ENCODE assay signal across 11 mouse cellular contexts in the genomic region with DNA sequence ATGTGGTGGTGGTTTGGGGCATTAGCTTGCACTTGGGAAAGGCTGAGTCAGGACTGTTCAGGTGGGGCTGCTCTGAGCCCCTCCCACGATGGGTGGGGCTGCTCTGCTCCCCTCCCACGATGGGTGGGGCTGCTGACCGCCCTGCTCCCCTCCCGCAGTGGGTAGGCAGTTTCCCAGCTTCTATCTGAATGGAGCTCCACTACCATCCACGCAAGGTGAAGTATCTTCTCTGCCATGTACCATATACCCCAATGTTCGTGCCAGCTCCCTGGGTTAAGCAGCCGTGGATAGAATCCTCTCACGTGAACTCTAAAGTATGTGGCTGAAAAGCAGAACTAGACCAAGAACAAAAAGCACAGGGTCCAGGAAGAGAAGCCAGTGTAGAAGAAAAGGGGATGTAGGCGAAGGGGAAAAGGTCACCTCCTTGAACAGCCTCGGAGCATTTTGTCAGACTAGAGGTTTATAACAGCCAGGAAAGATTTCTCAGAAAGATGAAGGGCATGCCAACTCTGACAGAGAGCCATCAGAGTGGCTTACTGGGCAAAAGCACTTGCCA. TPM values are rescaled to one million over a fixed set of nuclear protein-coding genes. Genes with fewer than 3 reads are reported as not detected.
DNase-seq lines count a peak whose midpoint lies in the region; ATAC-seq and TF ChIP-seq lines count a peak whose summit lies in the region.
"Had no signal": no experiment of that assay in that cellular context is flagged by ENCODE, and none has a peak within 500 bp of the region (broad histone marks: within the 10 kb centered on the region; RNA-seq: fewer than 3 reads in every experiment).

No protein-coding gene starts in this region.

- no peaks in the 10 kb centered on the region for H3K79me2 ChIP-seq in liver, adult 2 months (ENCODE audit: control insufficient read depth, insufficient read depth, low read length)

- TF ChIP-seq POLR2A in liver, adult 2 months (IDR thresholded peaks at IDR 0.05; ENCODE audit: extremely low read depth, insufficient read depth, low read length): no peak

- peak; percentile 87 for ATAC-seq in heart, embryonic 12.5 days (ENCODE audit: insufficient number of reproducible peaks, low FRiP score)

- no peaks in the 10 kb centered on the region for H3K27me3 ChIP-seq in heart, embryonic 12.5 days (replicated peaks)
- no peaks in the 10 kb centered on the region for H3K27me3 ChIP-seq in liver, adult 2 months (ENCODE audit: control insufficient read depth, insufficient read depth, low read length)

- DNase-seq in heart, adult 8-10 months (ENCODE audit: low spot score): no peak
- peak; percentile 75 for DNase-seq in MEL-GATA-1-ER (ENCODE audit: extremely low read depth, low read depth)
- no peak for DNase-seq in liver, adult 2 months (ENCODE audit: extremely low read depth, low read depth, low spot score)
- peak; percentile 54 to 64 for DNase-seq in spleen, adult 18-20 months
- no peak for DNase-seq in frontal cortex, postnatal 36 days (ENCODE audit: low spot score in 2 of 2)
- no peak for DNase-seq in layer of hippocampus, postnatal 10 days (ENCODE audit: low spot score in 2 of 2)
- no peak for DNase-seq in gastrocnemius, postnatal 36 days
- DNase-seq: gastrocnemius, postnatal 25 days; right cerebral cortex, postnatal 4 days had no signal

- H3K4me2 ChIP-seq in heart, embryonic 12.5 days: no peak overlapping the region

- H3K27ac ChIP-seq in heart, embryonic 12.5 days (ENCODE audit: poor library complexity, severe bottlenecking): no peak overlapping the region
- no peak overlapping the region for H3K27ac ChIP-seq in liver, adult 2 months (replicated peaks; ENCODE audit: insufficient read depth, low read depth, low read length)

- TF ChIP-seq CTCF in liver, adult 2 months (IDR thresholded peaks at IDR 0.05; ENCODE audit: low read depth, low read length): no peak

- 71% methylated on average over 10 of the region's 10 CpGs for WGBS in heart, embryonic 12.5 days
- 62% methylated on average over 10 of the region's 10 CpGs for WGBS in liver, adult 2 months

- H3K36me3 ChIP-seq in heart, embryonic 12.5 days: no peaks in the 10 kb centered on the region
- H3K36me3 ChIP-seq in liver, adult 2 months (ENCODE audit: control insufficient read depth, insufficient read depth, low read length): no peaks in the 10 kb centered on the region

- H3K9ac ChIP-seq in heart, embryonic 12.5 days: no peak overlapping the region
- no peak overlapping the region for H3K9ac ChIP-seq in liver, adult 2 months (ENCODE audit: low read depth, low read length)

- no peaks in the 10 kb centered on the region for H3K9me3 ChIP-seq in heart, embryonic 12.5 days (replicated peaks)

- intact Hi-C loops in gastrocnemius, postnatal 36 days (cut with DNase I): no loop called here

- peaks cover 9% of the 10 kb centered on the region for H3K4me1 ChIP-seq in heart, embryonic 12.5 days (replicated peaks)
- no peaks in the 10 kb centered on the region; the same call in 1 of the 2 replicates for H3K4me1 ChIP-seq in liver, adult 2 months (ENCODE audit: control insufficient read depth, insufficient read depth, low read length)

- no peak overlapping the region for H3K4me3 ChIP-seq in heart, embryonic 12.5 days
- 0 out of 2 replicates have a peak overlapping the region, but pooled peaks have one; percentile 30 for H3K4me3 ChIP-seq in liver, adult 2 months (ENCODE audit: insufficient read depth, low read depth, low read length)
- H3K4me3 ChIP-seq: myocyte had no signal

RNA-seq across cellular contexts. Expression of a gene that starts 54.0 kb away (rescaled TPM):
- polyA plus RNA-seq in heart, embryonic 12.5 days (2016; fragmentation: Nextera tagmentation; extraction: Ambion mirVana): 3.5 and 3.7 TPM in 2 replicates
- 10 to 100 TPM in 1 of 4 experiments, 1 to 10 TPM in 3; 7.4 to 12.0 (median 8.9) TPM for total RNA-seq in heart, adult 8-10 months (2022)
- 4.2 and 5.6 TPM in 2 replicates for total RNA-seq in liver, adult 2 months (2014; rRNA removed)
- polyA plus RNA-seq in liver, adult 2 months (2012; rRNA removed): 2.4 and 2.9 TPM in 2 replicates
- total RNA-seq in layer of hippocampus, postnatal 10 days (2021): 1 to 10 TPM; 4.5 to 5.5 TPM
- 1 to 10 TPM; 4.3 to 5.7 TPM for total RNA-seq in gastrocnemius, postnatal 36 days (2021)

Comparison
In these comparisons a context has a peak if more than half of its experiments do, and no peak if none do; other contexts are left out.
1. DNase-seq: peak in MEL-GATA-1-ER (single experiment) and spleen, adult 18-20 months (2 of 2); none in heart, adult 8-10 months (single experiment), liver, adult 2 months (single experiment), frontal cortex, postnatal 36 days (0 of 2), layer of hippocampus, postnatal 10 days (0 of 2) and gastrocnemius, postnatal 36 days (0 of 2).